Mouse (Mus musculus) lung, adult 2 months (tissue): ENCODE measurements around the gene Tnfaip3.

Source experiments
- CTCF ChIP-seq: fragments of 200-500 bp; IDR thresholded peaks from 2 replicates; pipeline ENCODE4 v1.5.1; 2011; ENCODE audit warnings: mild to moderate bottlenecking, low read length, control low read depth; ENCODE audit not compliant: insufficient read depth
- POLR2A ChIP-seq: fragments of 200-500 bp; IDR thresholded peaks from 2 replicates; pipeline ENCODE4 v1.6.1; 2011; ENCODE audit warnings: low read depth, mild to moderate bottlenecking, control low read depth, low read length, borderline replicate concordance; ENCODE audit errors: extremely low read depth

DNA sequence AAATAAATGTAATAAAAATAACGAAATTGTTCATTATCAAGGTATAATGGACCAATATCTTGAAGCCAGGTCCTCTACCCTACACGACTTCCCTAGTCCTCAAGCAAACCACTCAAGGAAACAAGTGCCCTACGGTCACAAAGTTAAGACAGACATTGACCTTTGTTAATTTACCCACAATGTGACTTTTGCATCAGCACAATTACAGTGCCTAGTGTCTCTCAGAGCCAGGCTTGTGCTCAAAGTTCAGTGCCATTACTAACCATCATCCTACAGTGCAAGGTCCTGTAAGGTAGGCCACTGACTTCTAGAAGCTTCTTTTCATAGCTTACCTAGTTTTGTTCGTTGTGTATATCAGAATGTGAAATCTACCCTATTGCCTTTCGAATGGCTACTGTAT lies 8.9 kb upstream of the Tnfaip3 start:
- no peak for TF ChIP-seq POLR2A
- no peak for TF ChIP-seq CTCF
